Mouse (Mus musculus): ENCODE measurements around the gene Ccr2. TPM values are rescaled to one million over a fixed set of nuclear protein-coding genes. Genes with fewer than 3 reads are reported as not detected.
A peak's percentile ranks its signal among the peaks of the same experiment; 100 is the strongest.
"Not testable (repeated sequence)": the region's sequence is repeated elsewhere in the genome, so short reads cannot be mapped to it uniquely, and the experiment has no call there.

Gene Ccr2
- polyA plus RNA-seq, 1 experiment from 2014 or later = 4.9 TPM

- H3K4me3 ChIP-seq (replicated peaks) = no peak overlapping the region
- H3K9ac ChIP-seq = no peak overlapping the region
- H3K27ac ChIP-seq = no peak overlapping the region
- 32% methylated on average over 5 of the region's 5 CpGs for WGBS
- no peaks in the 10 kb centered on the region for H3K4me1 ChIP-seq (replicated peaks)
- no peaks in the 10 kb centered on the region for H3K27me3 ChIP-seq (replicated peaks)
- no peak overlapping the region for H3K4me2 ChIP-seq (replicated peaks)
- no peaks in the 10 kb centered on the region for H3K36me3 ChIP-seq
- peak; percentile 62; the same call in 1 of the 2 replicates for ATAC-seq
- no peaks in the 10 kb centered on the region for H3K9me3 ChIP-seq
Observed at GRCm38 (mm10) chr9:124126373-124126772, 24.6 kb downstream of the Ccr2 start.

GRCm38 (mm10) chr9:124127412-124127811 lies 25.7 kb downstream of the Ccr2 start:
- Histone ChIP-seq H3K4me3 (replicated peaks) (no peak overlapping the region), H3K4me1 (replicated peaks) (no peaks in the 10 kb centered on the region), H3K4me2 (replicated peaks) (no peak overlapping the region), H3K27ac (no peak overlapping the region), H3K9ac (no peak overlapping the region), H3K9me3 (no peaks in the 10 kb centered on the region), H3K27me3 (replicated peaks) (no peaks in the 10 kb centered on the region), H3K36me3 (no peaks in the 10 kb centered on the region)
- no peak for ATAC-seq
- WGBS = 32% methylated on average over 4 of the region's 4 CpGs

- no peaks in the 10 kb centered on the region for H3K36me3 ChIP-seq
- H3K9me3 ChIP-seq = no peaks in the 10 kb centered on the region
- no peak overlapping the region for H3K27ac ChIP-seq
- no peak overlapping the region for H3K9ac ChIP-seq
- no peaks in the 10 kb centered on the region for H3K27me3 ChIP-seq (replicated peaks)
- ATAC-seq = peak; percentile 55; the same call in 1 of the 2 replicates
- H3K4me2 ChIP-seq (replicated peaks) = no peak overlapping the region
- no peak overlapping the region for H3K4me3 ChIP-seq (replicated peaks)
- WGBS = 3% methylated on average over 1 of the region's 1 CpGs
- no peaks in the 10 kb centered on the region for H3K4me1 ChIP-seq (replicated peaks)
Observed at GRCm38 (mm10) chr9:124128379-124128778, 26.6 kb downstream of the Ccr2 start.

GRCm38 (mm10) chr9:124132899-124133298 lies 31.1 kb downstream of the Ccr2 start:
- H3K36me3 ChIP-seq; H3K4me3 ChIP-seq (replicated peaks); ATAC-seq; H3K9me3 ChIP-seq; H3K27ac ChIP-seq; H3K4me2 ChIP-seq (replicated peaks); H3K9ac ChIP-seq; H3K27me3 ChIP-seq (replicated peaks); H3K4me1 ChIP-seq (replicated peaks): not testable (repeated sequence)
- 78% methylated on average over 2 of the region's 2 CpGs for WGBS

- not testable (repeated sequence) for H3K9me3 ChIP-seq; H3K4me1 ChIP-seq (replicated peaks); H3K4me3 ChIP-seq (replicated peaks); H3K27ac ChIP-seq; H3K9ac ChIP-seq; ATAC-seq; H3K27me3 ChIP-seq (replicated peaks); H3K36me3 ChIP-seq; H3K4me2 ChIP-seq (replicated peaks)
- WGBS = 86% methylated on average over 1 of the region's 1 CpGs
Observed at GRCm38 (mm10) chr9:124134919-124135318, 33.2 kb downstream of the Ccr2 start.

GRCm38 (mm10) chr9:124137619-124138018 lies 35.9 kb downstream of the Ccr2 start:
- no peak overlapping the region for H3K4me2 ChIP-seq (replicated peaks)
- no peak overlapping the region for H3K27ac ChIP-seq
- no peaks in the 10 kb centered on the region for H3K36me3 ChIP-seq
- 60% methylated on average over 11 of the region's 11 CpGs for WGBS
- no peak for ATAC-seq
- H3K4me1 ChIP-seq (replicated peaks) = no peaks in the 10 kb centered on the region
- no peak overlapping the region for H3K9ac ChIP-seq
- no peak overlapping the region for H3K4me3 ChIP-seq (replicated peaks)
- no peaks in the 10 kb centered on the region for H3K9me3 ChIP-seq
- no peaks in the 10 kb centered on the region for H3K27me3 ChIP-seq (replicated peaks)

GRCm38 (mm10) chr9:124138055-124138775 lies 36.5 kb downstream of the Ccr2 start:
- no peaks in the 10 kb centered on the region for H3K27me3 ChIP-seq (replicated peaks)
- no peak overlapping the region for H3K27ac ChIP-seq
- H3K4me2 ChIP-seq (replicated peaks) = no peak overlapping the region
- H3K9me3 ChIP-seq = no peaks in the 10 kb centered on the region
- no peak overlapping the region for H3K9ac ChIP-seq
- H3K4me3 ChIP-seq (replicated peaks) = no peak overlapping the region
- WGBS = 37% methylated on average over 4 of the region's 4 CpGs
- peak; percentile 69 for ATAC-seq
- no peaks in the 10 kb centered on the region for H3K4me1 ChIP-seq (replicated peaks)
- no peaks in the 10 kb centered on the region for H3K36me3 ChIP-seq

- no peak for ATAC-seq
- Histone ChIP-seq H3K9me3 (no peaks in the 10 kb centered on the region), H3K36me3 (no peaks in the 10 kb centered on the region), H3K27me3 (replicated peaks) (no peaks in the 10 kb centered on the region), H3K27ac (no peak overlapping the region), H3K4me2 (replicated peaks) (no peak overlapping the region), H3K9ac (no peak overlapping the region), H3K4me1 (replicated peaks) (no peaks in the 10 kb centered on the region), H3K4me3 (replicated peaks) (no peak overlapping the region)
- 80% methylated on average over 1 of the region's 1 CpGs for WGBS
Observed at GRCm38 (mm10) chr9:124143678-124144077, 41.9 kb downstream of the Ccr2 start.

- no peaks in the 10 kb centered on the region for H3K36me3 ChIP-seq
- H3K4me1 ChIP-seq (replicated peaks) = no peaks in the 10 kb centered on the region
- no peak overlapping the region for H3K4me3 ChIP-seq (replicated peaks)
- no peak overlapping the region for H3K9ac ChIP-seq
- ATAC-seq = no peak
- H3K27ac ChIP-seq = no peak overlapping the region
- H3K4me2 ChIP-seq (replicated peaks) = no peak overlapping the region
- H3K27me3 ChIP-seq (replicated peaks) = no peaks in the 10 kb centered on the region
- no peaks in the 10 kb centered on the region for H3K9me3 ChIP-seq
Observed at GRCm38 (mm10) chr9:124146307-124146706, 44.6 kb downstream of the Ccr2 start.

Other genes starting within 250 kb of the Ccr2 start
- not detected in 2 replicates for gene Xcr1, start 239.9 kb upstream of the Ccr2 start, polyA plus RNA-seq (2015; fragmentation: Nextera tagmentation; extraction: Ambion mirVana)
- gene Ccr1, start 133.3 kb upstream of the Ccr2 start, polyA plus RNA-seq (2015; fragmentation: Nextera tagmentation; extraction: Ambion mirVana) = 3.3 and 3.7 TPM in 2 replicates
- 0.24 TPM in 1 of 2 replicates, not detected in the other for gene Ccr1l1, start 123.5 kb upstream of the Ccr2 start, polyA plus RNA-seq (2015; fragmentation: Nextera tagmentation; extraction: Ambion mirVana)
- 0.10 TPM in 1 of 2 replicates, not detected in the other for gene Ccr3, start 80.0 kb upstream of the Ccr2 start, polyA plus RNA-seq (2015; fragmentation: Nextera tagmentation; extraction: Ambion mirVana)
- 1.1 and 1.3 TPM in 2 replicates for gene Ccr5, start 19.6 kb downstream of the Ccr2 start, polyA plus RNA-seq (2015; fragmentation: Nextera tagmentation; extraction: Ambion mirVana)
- gene 2010315B03Rik, start 210.7 kb downstream of the Ccr2 start, polyA plus RNA-seq (2015; fragmentation: Nextera tagmentation; extraction: Ambion mirVana) = 14.5 and 15.3 TPM in 2 replicates

Data from intestine, embryonic 15.5 days (tissue).